Mouse (Mus musculus) left cerebral cortex, adult 18-20 months (tissue): ENCODE data around the gene Ros1. TPM values are rescaled to one million over a fixed set of nuclear protein-coding genes. Genes with fewer than 3 reads are reported as not detected.
A peak's percentile ranks its signal among the peaks of the same experiment; 100 is the strongest.

Experiments used
- DNase-seq, 2 experiments: peaks; one replicate each; pipeline ENCODE4 v3.0.0; 2021 to 2022; ENCODE audit warnings: low spot score in 2 of 2, mixed read lengths in 1 of 2
- total RNA-seq, 2 experiments: library from RNA; stranded (reverse); gene quantifications; 2 replicates each; pipeline ENCODE4 v1.2.3; 2021

Ros1 gene
- total RNA-seq, 2 experiments from 2014 or later, result not detected

DNA sequence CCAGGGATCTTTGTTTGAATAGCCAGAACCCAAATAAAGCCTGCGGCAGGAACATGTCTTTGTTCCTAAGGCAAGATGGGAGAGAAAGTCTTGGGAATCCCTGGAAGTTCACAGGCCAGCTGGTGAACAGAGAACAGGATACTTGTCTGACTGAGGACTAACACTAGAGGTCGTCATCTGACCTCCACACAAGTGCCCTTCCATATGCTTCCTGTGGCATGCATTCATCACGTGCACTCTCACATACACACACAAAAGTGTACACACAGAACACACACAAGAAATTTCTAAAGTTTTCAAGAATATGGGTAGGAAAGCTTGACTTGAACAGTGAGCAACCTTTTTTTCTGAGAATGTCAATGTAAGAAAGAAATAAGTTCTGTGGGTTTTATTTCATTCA, 34.4 kb downstream of the Ros1 start:
- no peak for DNase-seq

DNA sequence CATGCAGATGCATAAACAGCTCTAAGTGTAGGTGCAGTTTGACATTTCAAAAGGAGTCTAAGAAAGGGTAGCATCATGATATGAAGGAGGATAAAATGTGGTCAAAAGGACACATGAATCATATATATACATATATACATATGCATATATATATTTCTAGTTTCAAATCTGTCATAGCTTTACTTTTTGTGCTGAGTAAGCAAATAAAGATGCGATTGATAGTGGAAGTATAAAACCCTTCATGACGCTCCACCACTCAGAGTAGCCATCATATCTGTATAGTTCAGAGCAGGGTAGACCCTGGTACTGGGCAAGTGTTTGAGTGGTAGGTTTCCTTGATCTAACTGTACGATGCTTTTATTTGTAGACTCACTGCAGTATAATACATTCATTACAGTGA, 35.3 kb downstream of the Ros1 start:
- DNase-seq, result no peak

DNA sequence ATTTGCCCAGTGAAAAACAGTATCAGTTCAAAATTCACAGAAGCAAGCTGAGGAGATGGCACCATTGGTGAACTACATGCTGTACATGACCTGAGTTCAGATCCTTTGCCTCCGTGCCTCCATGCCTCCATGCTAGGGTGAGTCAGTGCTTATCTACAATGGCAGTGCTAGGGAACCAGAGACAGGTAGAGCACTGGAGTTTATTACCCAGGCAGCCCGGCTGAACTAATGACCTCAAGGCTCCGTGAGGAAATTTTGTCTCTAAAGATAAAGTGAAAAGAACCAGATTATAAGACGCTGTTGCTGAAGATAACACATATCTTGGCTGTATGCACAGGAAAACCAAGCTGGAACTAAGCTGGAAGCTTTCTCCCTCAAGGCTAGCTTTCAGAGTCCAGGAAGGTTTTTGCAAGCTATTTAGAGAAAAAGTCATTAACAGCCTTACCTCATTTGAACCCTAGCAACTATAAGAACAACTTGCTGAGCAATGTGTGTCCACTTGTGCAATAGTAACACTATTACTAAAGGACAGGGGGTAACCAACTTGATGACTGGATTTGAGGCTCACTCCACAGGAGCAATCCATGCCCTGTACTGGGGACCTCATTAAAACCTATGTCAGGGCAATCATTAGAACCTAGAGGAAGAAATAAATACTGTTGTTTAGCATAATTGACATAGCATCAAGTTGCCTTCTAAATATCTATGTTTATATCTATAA, 61.5 kb downstream of the Ros1 start:
- DNase-seq, result no peak

DNA sequence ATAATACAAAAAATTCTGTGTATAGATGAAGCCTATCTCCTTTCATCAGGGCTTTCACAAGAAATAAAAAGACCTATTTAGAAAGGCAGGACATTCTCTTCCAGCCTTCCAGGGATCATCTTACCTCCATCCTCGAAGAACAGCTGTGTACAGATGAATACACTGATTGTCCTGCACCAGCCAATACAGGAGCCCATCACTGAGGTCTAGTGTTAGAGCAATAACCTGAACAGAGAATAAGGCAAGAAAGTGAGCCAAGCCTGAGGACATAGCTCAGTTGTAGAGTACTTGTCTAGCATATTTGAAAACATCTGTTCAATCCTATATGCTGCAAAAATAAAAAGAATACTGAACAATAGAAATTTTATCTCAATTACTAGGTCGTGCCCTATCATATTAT, 64.3 kb downstream of the Ros1 start:
- no peak for DNase-seq

DNA sequence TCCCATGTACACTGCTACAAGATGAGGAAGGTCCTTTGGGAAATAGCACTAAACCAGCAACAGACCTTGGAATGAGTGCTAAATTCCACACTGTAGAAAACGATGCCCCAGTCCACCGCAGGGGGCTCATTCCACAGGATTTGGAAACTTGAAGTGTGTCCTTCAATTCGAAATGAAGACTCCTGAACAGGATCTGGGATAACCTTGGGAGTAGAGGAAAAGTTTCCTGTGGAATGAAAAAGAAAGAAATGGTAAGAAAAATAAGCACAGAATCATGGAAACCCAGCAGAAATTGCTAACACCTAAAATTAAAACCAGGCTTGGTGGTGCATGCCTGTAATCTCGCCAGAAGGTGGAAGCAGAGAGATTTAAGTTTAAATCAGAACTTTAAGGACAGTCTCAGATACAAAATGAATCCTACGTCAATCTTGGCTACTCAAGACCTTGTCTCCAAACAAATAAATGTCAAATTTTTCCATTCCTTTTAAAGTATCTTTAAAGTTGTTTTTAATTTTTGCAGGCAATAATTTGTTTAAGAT, 66.1 kb downstream of the Ros1 start:
- DNase-seq, result no peak

DNA sequence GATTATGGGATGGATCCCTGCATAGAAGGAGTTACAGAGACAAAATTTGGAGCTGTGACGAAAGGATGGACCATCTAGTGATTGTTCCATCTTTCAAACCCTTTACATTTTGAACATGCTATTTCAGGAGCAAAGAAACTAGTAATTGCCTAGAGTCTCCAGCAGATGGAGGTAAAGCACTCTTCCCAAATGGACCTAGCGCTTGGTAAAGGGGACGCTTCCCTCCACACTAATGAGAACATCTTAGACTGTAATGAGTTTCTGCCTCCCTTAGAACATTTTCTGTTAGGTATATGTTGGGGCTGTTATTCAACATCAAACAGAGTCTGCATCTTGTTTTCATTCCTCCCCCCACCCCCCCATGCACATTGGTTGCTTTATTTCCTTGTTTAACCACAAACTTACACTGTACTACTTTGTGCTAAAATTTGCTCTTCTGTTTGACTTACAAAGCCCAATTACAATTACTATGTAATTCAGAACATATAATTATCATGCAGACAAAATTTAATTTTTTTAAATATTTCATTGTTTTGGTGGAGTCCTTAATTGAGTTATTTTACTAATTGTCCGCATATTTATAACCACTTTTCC, 88.8 kb downstream of the Ros1 start:
- peak; percentile 20 to 37 for DNase-seq

DNA sequence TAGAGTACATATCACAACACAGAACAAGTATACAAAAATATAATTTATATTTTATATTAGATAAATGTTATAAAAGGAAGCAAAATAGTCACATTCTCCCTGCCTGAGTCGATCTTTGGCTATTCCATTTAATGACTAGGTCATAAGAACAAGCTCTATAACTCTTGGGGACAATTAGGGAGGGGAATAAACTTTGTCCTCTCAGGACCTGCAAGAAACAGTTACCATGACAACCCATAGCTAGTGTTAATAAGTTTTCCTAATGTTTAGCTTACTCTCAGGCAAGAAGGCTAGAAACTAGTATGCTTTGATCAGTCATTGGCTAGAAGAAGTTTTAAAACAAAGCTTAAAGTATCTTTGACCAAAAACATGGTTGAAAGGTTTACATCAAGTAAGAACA, 93.8 kb downstream of the Ros1 start:
- DNase-seq, result no peak

DNA sequence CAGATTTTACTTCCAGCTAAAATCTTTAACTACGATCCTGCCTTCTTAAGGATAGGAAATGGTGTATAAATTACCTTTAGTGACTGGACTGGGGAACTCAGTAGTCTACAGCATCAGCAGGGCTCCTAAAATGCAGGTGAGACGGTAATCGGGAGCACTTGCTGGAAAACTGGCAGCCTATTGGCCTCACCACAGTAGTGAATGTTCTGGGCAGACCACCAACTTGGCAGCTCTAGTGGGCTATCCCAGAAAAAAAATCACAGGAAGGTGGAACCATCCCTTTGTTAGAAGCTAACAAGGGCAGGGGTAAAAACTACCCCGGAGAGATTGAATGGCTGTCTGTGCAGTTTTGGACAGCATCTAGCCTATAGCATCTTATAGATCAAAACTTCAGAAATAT, 102.9 kb downstream of the Ros1 start:
- no peak for DNase-seq

DNA sequence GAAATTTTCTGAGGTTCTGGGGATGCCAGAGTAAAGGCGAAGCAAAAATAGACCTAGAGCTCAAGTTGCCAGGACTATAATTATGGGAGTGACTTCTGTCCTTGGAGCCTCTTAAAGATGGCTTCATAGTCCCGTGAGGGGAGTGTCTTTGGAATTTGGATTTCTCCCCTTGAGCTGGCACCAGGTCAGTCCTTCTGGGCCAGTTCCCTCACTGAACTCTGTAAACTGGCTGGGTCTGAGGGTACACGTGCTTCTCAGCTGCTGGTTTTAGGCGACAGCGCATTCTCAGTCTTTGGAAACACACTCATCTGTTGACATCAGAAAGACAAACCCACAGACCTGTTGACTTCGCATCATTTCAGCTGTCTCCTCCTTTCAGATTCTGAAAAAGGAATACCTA, 108.4 kb downstream of the Ros1 start:
- no peak for DNase-seq

DNA sequence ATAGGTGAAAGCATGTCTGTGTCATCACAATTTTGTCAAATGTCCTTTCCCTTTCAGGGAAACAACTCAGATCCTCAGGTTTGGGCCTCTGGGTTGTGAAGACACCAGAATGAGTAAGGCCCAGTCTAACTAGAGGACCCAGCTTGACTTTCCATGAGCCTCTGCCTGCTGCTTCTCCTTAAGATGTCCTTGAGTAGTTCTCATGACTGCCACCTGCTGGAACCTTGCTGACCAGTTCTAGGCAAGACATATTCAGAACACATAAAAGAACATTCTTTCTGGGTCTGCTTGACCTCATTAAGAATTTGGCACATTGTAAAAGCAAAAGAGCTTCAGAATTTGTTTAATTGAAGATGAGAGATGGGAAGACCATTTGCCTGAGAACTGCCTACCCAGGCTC, 122.6 kb downstream of the Ros1 start:
- DNase-seq, result peak; percentile 38 to 60

DNA sequence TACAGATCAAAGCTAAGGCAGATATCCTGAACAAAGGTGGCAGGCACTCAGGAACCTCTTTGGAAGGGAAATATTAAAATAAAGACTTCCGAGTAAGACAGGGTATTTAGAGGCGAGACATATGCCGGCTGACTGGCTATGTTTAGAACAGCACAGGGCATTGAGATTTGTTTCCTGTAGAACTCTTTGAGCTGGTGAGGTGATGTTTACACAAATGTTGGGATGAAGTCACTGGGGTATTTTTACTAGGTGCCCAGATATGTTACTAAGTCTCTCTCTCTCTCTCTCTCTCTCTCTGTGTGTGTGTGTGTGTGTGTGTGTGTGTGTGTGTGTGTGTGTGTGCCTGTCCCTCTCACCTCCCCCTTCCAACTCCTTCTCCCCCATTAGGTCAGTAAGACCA, 146.8 kb downstream of the Ros1 start:
- DNase-seq, result no peak

DNA sequence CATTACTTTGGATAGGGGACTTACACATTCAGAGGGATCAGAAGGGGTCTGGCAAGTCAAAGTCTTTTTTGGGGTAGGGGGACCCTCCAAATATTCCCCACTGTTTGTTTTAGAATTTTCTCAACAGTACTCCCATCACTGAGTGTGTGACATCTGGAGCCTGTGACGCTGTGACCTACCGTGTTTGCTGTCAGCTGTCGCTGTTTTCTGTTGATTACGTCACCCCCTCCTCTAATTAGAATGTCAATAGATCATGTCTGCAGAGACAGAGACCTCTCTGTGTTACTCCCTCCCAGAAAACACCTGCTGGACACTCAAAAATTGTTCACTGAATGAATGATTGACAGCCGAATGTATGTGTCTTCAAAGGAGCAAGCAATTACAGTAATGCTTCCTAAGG, 152.0 kb downstream of the Ros1 start:
- DNase-seq, result no peak

DNA sequence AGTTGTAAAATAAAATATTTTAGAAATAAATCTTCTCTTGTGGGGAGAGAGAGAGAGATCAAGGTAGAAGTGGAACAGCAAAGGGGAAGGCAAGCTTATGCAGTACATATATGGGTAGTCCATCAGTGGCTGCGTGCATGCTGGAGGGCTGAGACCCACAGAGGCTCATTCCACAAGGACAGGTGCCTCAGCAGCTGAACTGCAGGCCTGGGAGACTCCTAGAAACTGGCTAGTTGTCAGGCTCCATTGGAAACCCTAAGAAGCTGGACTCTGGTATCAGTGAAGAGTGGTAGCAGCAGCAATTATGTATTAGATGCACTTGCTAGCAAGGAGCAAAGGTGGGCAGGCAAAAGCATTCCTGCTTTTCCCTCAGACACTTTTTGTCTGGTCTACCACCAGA, 155.7 kb downstream of the Ros1 start:
- no peak for DNase-seq

DNA sequence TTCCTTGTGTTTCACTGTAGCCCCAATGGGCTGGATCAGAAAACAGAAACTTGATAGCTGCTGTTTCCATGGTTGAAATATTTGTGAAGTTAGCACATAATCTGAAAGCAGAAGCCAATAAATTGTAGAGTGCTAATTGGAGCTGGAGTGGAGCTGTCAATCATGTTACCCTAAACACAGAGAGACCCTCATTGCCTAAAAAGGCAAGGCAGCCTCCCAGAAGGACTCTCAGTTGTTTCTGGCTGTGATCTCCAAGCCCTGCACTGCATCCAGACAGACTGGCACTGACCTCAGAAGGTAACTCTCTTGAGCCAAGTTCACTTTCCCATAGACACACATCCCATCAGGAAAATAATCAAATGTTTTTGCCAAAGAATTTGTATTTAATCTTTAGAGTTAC, 161.3 kb downstream of the Ros1 start:
- DNase-seq, result no peak

DNA sequence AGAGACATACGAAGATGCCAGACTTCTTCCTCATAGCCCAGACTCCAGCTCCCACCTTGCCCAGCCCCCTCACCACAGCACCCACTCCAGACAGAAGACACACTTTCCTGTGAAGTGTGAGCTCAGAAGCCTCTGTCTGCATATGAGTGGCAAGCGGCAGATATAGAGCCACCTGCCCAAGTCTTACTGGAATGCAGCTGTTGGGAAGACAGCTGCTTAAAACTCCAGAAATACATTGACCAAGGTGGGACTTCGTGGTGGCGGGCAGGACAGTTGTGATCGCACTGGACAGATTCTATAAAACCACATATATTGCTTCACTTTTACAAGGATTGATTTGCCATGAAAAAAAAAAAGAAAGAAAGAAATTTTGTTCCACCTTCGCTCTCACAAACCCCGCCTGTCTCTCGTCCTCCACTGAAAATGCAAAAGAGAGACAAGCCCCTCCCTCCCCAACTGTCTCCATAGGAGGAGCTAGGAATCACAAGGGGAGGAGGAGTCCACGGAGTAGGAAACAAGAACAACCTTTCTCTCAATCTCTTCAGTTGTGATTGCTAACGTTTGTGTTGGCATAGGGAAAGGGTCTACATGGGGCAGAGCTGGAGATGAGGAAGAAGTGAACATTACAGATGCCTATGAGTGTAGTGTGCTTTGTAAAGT, 165.5 kb downstream of the Ros1 start:
- no peak for DNase-seq

DNA sequence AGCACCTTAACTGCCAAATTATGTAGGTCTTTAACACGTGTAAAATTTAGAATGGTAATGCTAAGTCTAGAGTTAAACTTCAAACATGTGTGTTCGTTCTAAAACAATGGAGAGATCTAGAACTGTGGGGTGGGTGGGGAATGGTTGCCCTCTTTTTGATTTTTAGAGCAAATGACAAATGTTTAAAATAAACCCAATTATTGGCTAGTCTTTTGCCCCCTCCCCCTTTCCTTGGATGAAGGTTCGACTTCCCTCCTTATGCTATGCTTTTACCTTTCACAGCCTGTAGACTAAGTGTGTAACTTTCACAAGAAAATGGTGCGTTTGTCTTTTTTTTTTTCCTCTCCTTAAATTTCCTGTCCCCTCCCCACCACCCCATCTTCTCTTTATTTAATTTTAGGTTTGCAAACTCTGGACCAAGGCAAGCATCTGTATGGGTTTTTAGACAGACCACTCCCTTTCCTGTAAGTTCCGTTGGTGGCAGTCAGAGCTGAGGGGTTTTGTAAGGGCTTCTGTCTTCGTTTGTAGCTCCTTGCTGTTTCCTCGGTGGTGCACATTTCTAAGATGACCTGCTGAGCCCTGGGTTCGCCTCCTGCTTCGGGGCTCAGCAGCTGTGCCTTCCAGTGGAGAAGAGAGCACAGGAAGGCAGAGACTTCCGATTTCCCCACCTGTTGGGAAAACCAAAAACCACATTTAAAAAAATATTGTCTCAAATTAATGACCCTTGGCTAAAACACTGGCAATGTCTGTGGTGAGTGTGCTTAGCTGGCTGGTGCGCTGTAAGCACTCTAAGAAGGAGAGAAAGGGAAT, 166.3 kb downstream of the Ros1 start:
- DNase-seq, result no peak

DNA sequence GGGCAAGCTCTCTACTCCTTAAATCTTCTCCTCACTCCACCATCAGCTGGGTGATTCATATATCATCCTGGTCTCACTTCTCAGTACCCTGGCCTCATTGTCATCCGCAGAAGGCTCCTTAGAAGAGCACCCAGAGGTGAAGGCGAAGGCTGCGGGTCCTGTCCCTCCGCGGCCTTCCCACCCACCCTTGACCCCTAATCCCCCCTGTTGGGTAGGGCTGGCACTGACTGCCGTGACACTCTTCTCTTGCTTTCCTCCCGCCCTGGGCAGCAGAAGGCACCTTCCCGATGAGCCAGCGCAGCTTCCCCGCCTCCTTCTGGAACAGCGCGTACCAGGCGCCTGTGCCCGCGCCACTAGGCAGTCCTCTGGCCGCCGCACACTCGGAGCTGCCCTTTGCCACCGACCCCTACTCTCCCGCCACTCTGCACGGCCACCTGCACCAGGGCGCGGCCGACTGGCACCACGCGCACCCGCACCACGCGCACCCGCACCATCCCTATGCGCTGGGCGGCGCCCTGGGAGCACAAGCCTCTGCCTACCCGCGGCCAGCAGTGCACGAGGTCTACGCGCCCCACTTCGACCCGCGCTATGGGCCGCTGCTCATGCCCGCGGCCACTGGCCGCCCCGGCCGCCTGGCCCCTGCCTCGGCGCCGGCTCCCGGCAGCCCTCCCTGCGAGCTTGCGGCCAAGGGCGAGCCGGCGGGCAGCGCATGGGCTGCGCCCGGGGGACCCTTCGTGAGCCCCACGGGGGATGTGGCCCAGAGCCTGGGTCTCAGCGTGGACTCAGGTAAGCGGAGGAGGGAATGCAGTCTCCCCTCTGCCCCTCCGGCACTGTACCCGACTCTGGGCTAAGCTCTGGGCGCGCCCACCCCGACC, 167.6 kb downstream of the Ros1 start:
- DNase-seq, result no peak

DNA sequence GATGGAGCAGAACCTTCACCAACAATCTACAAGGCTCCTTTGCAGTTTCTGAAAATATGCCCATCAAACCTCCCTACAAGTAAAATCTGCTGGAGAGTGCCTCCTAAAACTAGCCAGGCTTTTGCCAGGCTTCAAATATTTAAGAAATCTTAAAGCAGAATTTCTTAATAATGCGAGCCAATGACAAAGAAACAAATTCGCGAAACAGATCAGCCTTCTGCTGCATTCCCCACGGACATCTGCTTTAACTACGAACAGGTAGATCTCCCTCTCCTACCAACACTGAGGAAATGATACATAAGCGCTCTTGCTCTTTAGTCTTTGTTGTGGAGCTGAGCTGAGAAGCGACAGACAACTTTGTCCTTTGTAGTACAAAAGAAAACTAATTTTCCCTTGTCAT, 169.2 kb downstream of the Ros1 start:
- DNase-seq, result no peak

DNA sequence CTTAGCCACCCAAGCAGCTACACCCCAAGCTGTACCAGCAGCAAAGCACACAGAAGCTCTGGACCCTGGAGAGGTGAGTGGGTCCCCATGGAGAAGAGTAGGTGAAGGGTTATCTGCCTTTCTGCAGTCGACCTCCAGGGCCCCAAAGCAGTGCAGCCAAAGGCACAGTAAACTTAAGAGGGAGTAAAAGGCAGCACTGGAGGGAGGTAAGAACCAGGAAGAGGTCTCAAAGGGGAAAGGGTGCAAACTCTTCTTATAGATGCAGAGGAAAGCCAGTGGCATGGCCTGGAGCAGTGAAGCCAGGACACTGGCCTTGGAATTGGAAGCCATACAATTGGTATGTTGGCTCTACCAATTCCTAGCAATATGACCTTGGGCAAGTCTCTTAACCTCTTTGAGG, 169.8 kb downstream of the Ros1 start:
- no peak for DNase-seq

DNA sequence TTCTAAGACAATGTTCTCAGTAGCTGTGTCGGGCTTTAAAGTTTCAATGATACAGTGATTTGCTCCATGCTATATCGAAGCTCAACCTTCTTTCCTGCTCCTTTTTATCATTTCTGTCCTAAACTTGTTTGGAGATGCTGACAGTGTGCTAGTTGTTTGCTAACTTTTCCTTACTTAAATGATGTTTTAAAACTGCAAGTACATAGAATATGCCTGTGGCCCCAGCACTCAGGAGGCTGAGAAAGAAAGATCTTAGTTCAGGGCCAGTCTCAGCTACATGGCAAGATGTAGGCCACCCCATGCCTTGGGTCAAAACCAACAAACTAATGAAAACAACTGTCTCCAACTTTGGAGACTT, 171.0 kb downstream of the Ros1 start:
- no peak for DNase-seq
